Mouse (Mus musculus) thymus, adult 2 months (tissue): ENCODE measurements around the gene Arntl2.

Experiments used
- CTCF ChIP-seq: fragments of 200-500 bp; IDR thresholded peaks from 2 replicates; pipeline ENCODE4 v1.5.1; 2012; ENCODE audit warnings: mild to moderate bottlenecking, control low read depth, low read length, moderate library complexity, borderline replicate concordance; ENCODE audit not compliant: control insufficient read depth, poor library complexity, insufficient read depth; ENCODE audit errors: extremely low read depth
- POLR2A ChIP-seq: fragments of 200-500 bp; IDR thresholded peaks from 2 replicates; pipeline ENCODE4 v1.6.1; 2012; ENCODE audit warnings: mild to moderate bottlenecking, low read length, control low read depth, moderate library complexity; ENCODE audit not compliant: control insufficient read depth, poor library complexity, insufficient read depth; ENCODE audit errors: extremely low read depth

- TF ChIP-seq CTCF (no peak), POLR2A (no peak)
Observed at GRCm38 (mm10) chr6:146831320-146831719, 35.5 kb downstream of the Arntl2 start.
